Mouse (Mus musculus): Measurements from ENCODE around the gene Atm. TPM values are rescaled to one million over a fixed set of nuclear protein-coding genes. Genes with fewer than 3 reads are reported as not detected.

Gene Atm
- polyA plus RNA-seq, 1 experiment from 2014 or later = 16.9 TPM

GRCm38 (mm10) chr9:53485886-53486285, 50.7 kb downstream of the Atm start:
- H3K9me3 ChIP-seq = no peaks in the 10 kb centered on the region
- no peaks in the 10 kb centered on the region for H3K27me3 ChIP-seq
- ATAC-seq (ENCODE audit: insufficient number of reproducible peaks, insufficient read depth, low FRiP score, low TSS enrichment) = no peak
- H3K4me1 ChIP-seq = no peaks in the 10 kb centered on the region
- peaks cover 18% of the 10 kb centered on the region for H3K36me3 ChIP-seq
- H3K4me3 ChIP-seq = no peak overlapping the region
- H3K9ac ChIP-seq = no peak overlapping the region
- H3K4me2 ChIP-seq (replicated peaks) = no peak overlapping the region
- no peak overlapping the region for H3K27ac ChIP-seq

- 91% methylated on average over 9 of the region's 9 CpGs for WGBS
- Histone ChIP-seq H3K27ac (no peak overlapping the region), H3K9ac (no peak overlapping the region), H3K27me3 (no peaks in the 10 kb centered on the region), H3K36me3 (peaks cover 20% of the 10 kb centered on the region), H3K4me2 (replicated peaks) (no peak overlapping the region), H3K9me3 (no peaks in the 10 kb centered on the region), H3K4me3 (no peak overlapping the region), H3K4me1 (no peaks in the 10 kb centered on the region)
- no peak for ATAC-seq (ENCODE audit: insufficient number of reproducible peaks, insufficient read depth, low FRiP score, low TSS enrichment)
Measured at GRCm38 (mm10) chr9:53472806-53473518, 63.6 kb downstream of the Atm start.

- Histone ChIP-seq H3K9me3 (no peaks in the 10 kb centered on the region), H3K36me3 (peaks cover 40% of the 10 kb centered on the region), H3K27ac (no peak overlapping the region), H3K4me1 (no peaks in the 10 kb centered on the region), H3K9ac (no peak overlapping the region), H3K27me3 (no peaks in the 10 kb centered on the region), H3K4me2 (replicated peaks) (no peak overlapping the region), H3K4me3 (no peak overlapping the region)
- WGBS = 94% methylated on average over 2 of the region's 2 CpGs
- no peak for ATAC-seq (ENCODE audit: insufficient number of reproducible peaks, insufficient read depth, low FRiP score, low TSS enrichment)
Measured at GRCm38 (mm10) chr9:53452038-53452437, 84.5 kb downstream of the Atm start.

- no peak overlapping the region for H3K4me3 ChIP-seq
- H3K9me3 ChIP-seq = no peaks in the 10 kb centered on the region
- no peak overlapping the region for H3K9ac ChIP-seq
- H3K4me2 ChIP-seq (replicated peaks) = no peak overlapping the region
- H3K27ac ChIP-seq = no peak overlapping the region
- H3K36me3 ChIP-seq = peaks cover 47% of the 10 kb centered on the region
- H3K27me3 ChIP-seq = no peaks in the 10 kb centered on the region
- no peak for ATAC-seq (ENCODE audit: insufficient number of reproducible peaks, insufficient read depth, low FRiP score, low TSS enrichment)
- 94% methylated on average over 1 of the region's 1 CpGs for WGBS
- H3K4me1 ChIP-seq = no peaks in the 10 kb centered on the region
Measured at GRCm38 (mm10) chr9:53450609-53451008, 85.9 kb downstream of the Atm start.

GRCm38 (mm10) chr9:53435830-53436570, 100.5 kb downstream of the Atm start:
- Histone ChIP-seq H3K4me3 (no peak overlapping the region), H3K36me3 (peaks cover 23% of the 10 kb centered on the region), H3K4me2 (replicated peaks) (no peak overlapping the region), H3K9ac (no peak overlapping the region), H3K27me3 (no peaks in the 10 kb centered on the region), H3K27ac (no peak overlapping the region), H3K9me3 (no peaks in the 10 kb centered on the region), H3K4me1 (no peaks in the 10 kb centered on the region)
- WGBS = 91% methylated on average over 14 of the region's 14 CpGs
- no peak for ATAC-seq (ENCODE audit: insufficient number of reproducible peaks, insufficient read depth, low FRiP score, low TSS enrichment)

- H3K27ac ChIP-seq = no peak overlapping the region
- no peak overlapping the region for H3K9ac ChIP-seq
- WGBS = 77% methylated on average over 3 of the region's 3 CpGs
- no peaks in the 10 kb centered on the region for H3K4me1 ChIP-seq
- no peak for ATAC-seq (ENCODE audit: insufficient number of reproducible peaks, insufficient read depth, low FRiP score, low TSS enrichment)
- no peaks in the 10 kb centered on the region for H3K9me3 ChIP-seq
- no peak overlapping the region for H3K4me2 ChIP-seq (replicated peaks)
- no peaks in the 10 kb centered on the region for H3K27me3 ChIP-seq
- no peaks in the 10 kb centered on the region for H3K36me3 ChIP-seq
- no peak overlapping the region for H3K4me3 ChIP-seq
Measured at GRCm38 (mm10) chr9:53427638-53428037, 108.9 kb downstream of the Atm start.

GRCm38 (mm10) chr9:53426726-53427125, 109.8 kb downstream of the Atm start:
- no peak overlapping the region for H3K4me2 ChIP-seq (replicated peaks)
- no peaks in the 10 kb centered on the region for H3K36me3 ChIP-seq
- H3K9me3 ChIP-seq = no peaks in the 10 kb centered on the region
- H3K27me3 ChIP-seq = no peaks in the 10 kb centered on the region
- no peak overlapping the region for H3K27ac ChIP-seq
- no peak overlapping the region for H3K9ac ChIP-seq
- WGBS = 88% methylated on average over 3 of the region's 3 CpGs
- H3K4me1 ChIP-seq = no peaks in the 10 kb centered on the region
- H3K4me3 ChIP-seq = no peak overlapping the region
- ATAC-seq (ENCODE audit: insufficient number of reproducible peaks, insufficient read depth, low FRiP score, low TSS enrichment) = no peak

GRCm38 (mm10) chr9:53422133-53422896, 114.2 kb downstream of the Atm start:
- Histone ChIP-seq H3K9me3 (no peaks in the 10 kb centered on the region), H3K4me3 (no peak overlapping the region), H3K9ac (no peak overlapping the region), H3K27me3 (no peaks in the 10 kb centered on the region), H3K4me1 (no peaks in the 10 kb centered on the region), H3K4me2 (replicated peaks) (no peak overlapping the region), H3K36me3 (no peaks in the 10 kb centered on the region), H3K27ac (no peak overlapping the region)
- no peak for ATAC-seq (ENCODE audit: insufficient number of reproducible peaks, insufficient read depth, low FRiP score, low TSS enrichment)
- 72% methylated on average over 9 of the region's 9 CpGs for WGBS

GRCm38 (mm10) chr9:53409427-53409826, 127.1 kb downstream of the Atm start:
- H3K9ac ChIP-seq = no peak overlapping the region
- H3K36me3 ChIP-seq = no peaks in the 10 kb centered on the region
- ATAC-seq (ENCODE audit: insufficient number of reproducible peaks, insufficient read depth, low FRiP score, low TSS enrichment) = no peak
- no peaks in the 10 kb centered on the region for H3K27me3 ChIP-seq
- no peak overlapping the region for H3K4me3 ChIP-seq
- H3K27ac ChIP-seq = no peak overlapping the region
- no peaks in the 10 kb centered on the region for H3K4me1 ChIP-seq
- no peaks in the 10 kb centered on the region for H3K9me3 ChIP-seq
- no peak overlapping the region for H3K4me2 ChIP-seq (replicated peaks)
- 91% methylated on average over 3 of the region's 3 CpGs for WGBS

GRCm38 (mm10) chr9:53408953-53409361, 127.6 kb downstream of the Atm start:
- no peaks in the 10 kb centered on the region for H3K9me3 ChIP-seq
- H3K36me3 ChIP-seq = no peaks in the 10 kb centered on the region
- H3K4me2 ChIP-seq (replicated peaks) = no peak overlapping the region
- no peaks in the 10 kb centered on the region for H3K27me3 ChIP-seq
- no peak for ATAC-seq (ENCODE audit: insufficient number of reproducible peaks, insufficient read depth, low FRiP score, low TSS enrichment)
- WGBS = 85% methylated on average over 2 of the region's 2 CpGs
- H3K4me3 ChIP-seq = no peak overlapping the region
- H3K4me1 ChIP-seq = no peaks in the 10 kb centered on the region
- no peak overlapping the region for H3K27ac ChIP-seq
- no peak overlapping the region for H3K9ac ChIP-seq

GRCm38 (mm10) chr9:53408548-53408947, 128.0 kb downstream of the Atm start:
- 90% methylated on average over 4 of the region's 4 CpGs for WGBS
- Histone ChIP-seq H3K4me2 (replicated peaks) (no peak overlapping the region), H3K9me3 (no peaks in the 10 kb centered on the region), H3K4me1 (no peaks in the 10 kb centered on the region), H3K9ac (no peak overlapping the region), H3K4me3 (no peak overlapping the region), H3K27me3 (no peaks in the 10 kb centered on the region), H3K36me3 (no peaks in the 10 kb centered on the region), H3K27ac (no peak overlapping the region)
- no peak for ATAC-seq (ENCODE audit: insufficient number of reproducible peaks, insufficient read depth, low FRiP score, low TSS enrichment)
